Mouse (Mus musculus) ES-CJ7 (cell line): ENCODE results near the gene Syt3.
A peak's percentile ranks its signal among the peaks of the same experiment; 100 is the strongest.

Source experiments
- DNase-seq: peaks from one replicate; pipeline ENCODE4 v3.0.0; 2011; ENCODE audit warnings: low read depth, low spot score

Gene Syt3

DNA sequence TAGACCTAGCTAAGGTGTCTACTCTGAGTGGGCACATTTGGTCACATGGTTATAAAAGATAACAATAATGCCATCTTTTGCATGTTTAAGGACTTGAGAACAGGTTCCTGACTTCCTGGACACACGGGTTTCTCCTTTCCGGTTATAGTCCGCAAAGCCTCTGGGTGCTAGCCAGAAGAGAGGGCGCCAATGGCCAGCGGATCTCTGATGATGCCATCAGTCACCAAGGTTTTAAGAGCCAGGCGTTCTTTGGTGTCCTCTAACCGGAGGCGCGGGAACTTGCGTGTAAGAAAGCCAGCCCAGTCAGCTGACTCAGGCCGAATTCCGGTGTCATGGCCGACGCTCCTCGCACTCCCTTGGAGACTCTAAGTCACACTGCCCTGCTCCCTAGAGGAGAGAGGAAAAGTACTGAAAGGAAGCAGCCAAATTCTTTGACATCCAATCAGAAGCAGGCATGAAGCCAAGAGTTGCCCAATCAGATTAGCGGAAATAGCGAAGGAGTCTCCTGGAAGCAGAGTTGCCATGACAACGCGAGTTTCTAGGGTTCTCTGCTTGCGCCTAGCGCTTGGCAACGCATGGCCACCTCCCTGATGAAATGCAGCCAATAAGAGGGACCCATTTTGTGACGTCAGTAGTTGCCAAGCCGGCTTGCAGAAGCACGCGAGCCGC, 21.6 kb downstream of the Syt3 start:
- DNase-seq = peak; percentile 100

DNA sequence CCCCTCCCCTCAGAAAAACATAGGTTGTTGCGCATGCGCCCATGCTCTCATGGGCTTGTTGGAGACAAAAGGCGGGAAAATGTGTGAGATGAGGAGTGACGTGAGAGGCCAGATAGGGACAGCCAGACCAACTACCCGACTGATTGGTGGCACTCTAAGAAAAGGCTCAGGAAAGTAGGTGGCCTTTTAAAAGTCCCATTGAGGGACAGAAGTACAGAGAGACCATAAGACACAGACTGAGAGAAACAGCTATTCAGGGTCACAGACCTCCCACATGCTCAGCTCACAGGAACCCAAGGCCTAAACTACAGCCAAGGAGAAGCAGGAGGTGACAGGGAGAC, 22.1 kb downstream of the Syt3 start:
- DNase-seq = no peak

DNA sequence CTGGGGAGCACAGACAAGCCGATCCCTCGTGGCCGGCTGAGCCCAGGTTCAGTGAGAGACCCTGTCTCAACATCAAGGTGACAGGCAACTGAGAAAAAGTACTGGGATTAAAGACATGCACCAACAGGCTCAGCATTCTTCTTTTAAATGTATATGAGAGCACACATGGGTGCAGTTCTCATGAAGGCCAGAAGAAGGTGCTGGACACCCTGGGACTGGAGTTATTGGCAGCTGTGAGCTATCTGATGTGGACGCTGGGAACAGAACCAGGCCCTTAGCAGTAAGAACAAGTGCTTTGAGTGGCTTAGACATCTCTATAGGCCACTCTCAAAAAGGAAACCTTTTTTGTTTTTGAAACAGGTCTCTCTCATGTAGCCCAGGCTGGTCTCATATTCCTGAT, 27.2 kb downstream of the Syt3 start:
- peak; percentile 56 for DNase-seq

DNA sequence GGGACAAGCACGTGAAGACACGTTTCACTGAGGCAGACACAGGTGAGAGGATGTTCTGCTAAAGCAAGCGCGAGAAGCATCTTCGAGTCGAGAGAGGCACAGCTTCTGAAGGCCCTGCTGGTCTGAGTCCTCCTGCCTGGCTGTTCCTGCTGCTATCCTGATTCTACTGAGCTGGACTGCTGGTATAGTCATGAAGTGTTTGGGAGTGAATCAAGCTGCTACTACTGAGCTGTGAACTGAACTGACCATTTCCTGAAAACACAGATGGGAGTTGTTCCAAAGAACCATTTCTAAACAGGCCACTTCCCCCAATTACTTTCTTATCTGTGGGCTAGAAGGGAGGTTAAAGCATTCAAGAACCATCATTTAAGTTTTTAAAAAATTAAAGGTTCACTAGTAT, 29.4 kb downstream of the Syt3 start:
- no peak for DNase-seq

DNA sequence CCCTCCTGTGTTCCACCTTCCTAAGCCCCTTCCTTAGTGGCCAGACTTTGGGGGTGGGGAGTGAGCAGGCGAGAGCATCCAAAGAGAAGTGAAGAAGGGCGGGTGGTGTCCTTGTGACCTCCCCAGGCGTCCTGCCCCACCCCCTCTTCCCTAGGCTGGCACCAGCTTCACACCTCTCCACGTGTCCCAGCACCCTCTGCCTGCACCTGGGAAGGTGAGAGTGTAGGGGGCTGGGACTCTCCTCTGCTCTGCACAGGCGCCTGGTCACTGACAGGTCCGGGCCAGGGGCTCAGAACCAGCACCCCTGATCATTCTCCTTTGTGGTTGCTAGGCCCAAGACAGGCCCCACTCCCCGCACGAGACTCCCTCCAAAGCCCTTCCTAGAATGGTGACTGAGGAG, 43.8 kb downstream of the Syt3 start:
- no peak for DNase-seq

DNA sequence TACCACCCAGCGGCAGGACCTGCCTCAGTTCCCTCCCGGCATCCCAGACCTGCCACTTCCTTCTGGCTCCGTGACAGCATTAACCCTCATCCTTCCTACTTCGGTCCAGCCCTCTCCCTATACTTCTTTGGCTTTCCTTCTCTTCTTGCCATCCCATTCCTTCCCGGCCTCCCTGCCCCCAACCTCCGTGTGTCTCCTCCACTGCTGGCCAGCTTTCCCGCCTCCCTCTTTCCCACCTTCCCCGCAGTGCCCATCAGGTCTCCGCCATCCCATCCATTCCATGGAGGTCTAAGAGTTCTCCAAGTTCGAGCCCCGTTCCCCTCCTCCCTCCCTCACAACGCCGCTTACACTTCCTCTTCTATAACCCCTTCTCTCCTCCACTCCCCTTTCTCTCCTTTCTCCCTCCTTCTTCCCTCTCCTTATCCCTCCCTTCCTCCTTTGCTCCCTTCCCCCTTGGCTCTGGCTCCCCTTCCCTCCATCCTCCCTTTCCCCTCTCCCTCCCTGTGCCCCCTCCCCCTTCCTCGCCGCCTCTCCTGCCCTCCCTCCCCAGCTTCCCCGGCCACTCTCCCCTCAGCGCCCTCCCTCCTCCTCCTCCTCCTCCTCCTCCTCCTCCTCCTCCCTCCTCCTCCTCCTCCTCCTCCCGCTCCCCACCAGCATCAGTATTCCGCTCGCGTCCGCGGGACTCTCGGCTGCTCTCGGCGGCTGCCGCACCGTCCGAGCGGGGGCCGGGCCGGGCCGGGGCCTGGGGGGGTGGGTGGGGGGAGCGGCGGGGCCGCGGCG, 44.5 kb downstream of the Syt3 start:
- peak; percentile 47 for DNase-seq

DNA sequence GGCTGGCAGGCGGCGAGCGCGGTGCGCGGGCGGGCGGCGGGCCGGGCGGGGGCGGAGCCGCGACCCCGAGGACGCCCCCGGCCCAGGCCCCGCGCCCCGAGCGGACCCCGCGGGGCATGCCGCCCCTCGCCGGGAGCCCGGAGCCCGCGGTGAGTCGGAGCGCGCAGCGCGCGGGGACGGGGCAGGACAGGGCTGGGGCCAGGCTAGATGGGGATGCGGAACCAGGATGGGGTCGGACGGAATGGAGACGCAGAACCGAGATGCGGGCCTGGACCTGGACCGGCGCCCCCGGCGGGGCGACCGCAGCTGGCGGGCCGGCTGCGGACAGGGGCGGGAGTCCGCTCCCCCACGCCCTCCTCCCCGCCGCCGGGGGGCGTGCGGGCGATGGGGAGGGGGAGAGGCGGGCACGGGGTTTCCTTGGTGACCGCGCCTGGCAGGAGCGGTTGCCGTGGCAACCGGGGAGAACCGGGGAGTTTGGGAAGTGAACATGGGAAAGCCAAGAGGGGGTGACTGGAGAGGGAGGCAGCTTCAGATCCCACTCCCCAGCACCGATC, 45.1 kb downstream of the Syt3 start, which contains the start of gene Lrrc4b:
Gene Lrrc4b, plus strand, starts transcription at position 51 of the 554 bp plus-strand sequence.
- DNase-seq = peak; percentile 38

DNA sequence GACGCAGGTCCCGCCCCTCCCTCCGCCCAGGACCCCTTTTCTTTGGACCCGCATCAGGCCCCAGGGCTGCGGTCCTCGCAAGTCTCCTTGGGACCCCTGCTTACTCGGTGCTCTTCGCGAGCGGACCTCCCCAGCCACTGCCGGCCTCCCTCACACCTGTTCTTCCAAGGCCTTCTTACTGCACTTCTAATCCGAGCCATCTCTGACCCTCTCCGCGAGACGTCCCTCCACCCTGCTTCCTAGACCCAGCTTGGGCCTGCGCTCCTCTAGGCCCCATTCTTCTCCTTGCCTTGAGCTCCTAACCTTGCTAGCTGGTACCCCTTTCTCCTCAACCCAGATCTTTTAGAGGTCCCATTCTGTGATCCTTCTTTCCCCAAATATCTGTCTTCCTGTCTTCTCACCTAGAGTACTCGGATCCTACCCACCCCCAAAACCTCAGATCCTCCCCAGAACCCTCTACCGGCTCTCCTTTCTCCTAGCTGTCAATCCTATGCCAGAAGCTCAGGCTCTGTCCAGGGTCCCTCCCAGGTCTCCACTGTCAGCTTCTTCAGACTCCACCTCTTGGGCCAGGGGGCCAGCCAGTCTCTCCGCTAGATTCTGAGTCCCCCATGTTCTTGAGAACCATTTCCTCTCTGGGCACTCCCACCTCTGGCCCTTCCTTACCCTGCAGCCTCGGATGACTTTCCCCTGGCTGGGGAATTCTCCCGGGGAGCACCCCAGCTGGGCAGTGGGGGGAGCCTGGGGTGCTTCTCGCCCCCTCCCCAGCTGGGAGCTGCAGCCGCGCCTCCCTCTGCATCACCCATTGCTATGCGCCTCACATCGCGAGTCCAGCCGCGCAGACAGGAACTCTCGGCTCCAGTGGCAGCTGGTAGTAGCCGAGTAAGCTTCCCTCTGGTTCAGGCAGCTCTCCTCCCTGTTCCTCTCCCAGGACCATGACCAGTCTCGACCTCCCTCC, 45.9 kb downstream of the Syt3 start:
- DNase-seq = no peak

DNA sequence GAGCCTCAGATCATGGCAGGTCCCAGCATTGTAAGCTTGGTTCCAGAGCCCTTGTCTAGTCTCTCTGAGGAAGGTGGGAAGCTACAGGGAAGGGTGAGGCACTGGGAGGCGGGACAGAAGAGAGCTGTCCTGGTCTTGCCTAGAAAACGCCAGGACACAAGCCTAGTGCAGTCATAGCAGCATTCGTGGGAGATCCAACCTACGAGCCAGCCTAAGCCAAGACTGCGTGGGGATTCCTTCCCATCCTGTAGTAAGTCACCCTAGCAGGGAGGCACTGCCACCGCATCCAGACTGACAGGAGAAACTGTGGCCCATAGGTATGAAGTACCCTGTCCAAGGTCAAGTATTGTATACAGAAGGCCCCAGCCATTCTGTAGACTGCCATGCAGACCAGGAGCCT, 48.6 kb downstream of the Syt3 start:
- no peak for DNase-seq

DNA sequence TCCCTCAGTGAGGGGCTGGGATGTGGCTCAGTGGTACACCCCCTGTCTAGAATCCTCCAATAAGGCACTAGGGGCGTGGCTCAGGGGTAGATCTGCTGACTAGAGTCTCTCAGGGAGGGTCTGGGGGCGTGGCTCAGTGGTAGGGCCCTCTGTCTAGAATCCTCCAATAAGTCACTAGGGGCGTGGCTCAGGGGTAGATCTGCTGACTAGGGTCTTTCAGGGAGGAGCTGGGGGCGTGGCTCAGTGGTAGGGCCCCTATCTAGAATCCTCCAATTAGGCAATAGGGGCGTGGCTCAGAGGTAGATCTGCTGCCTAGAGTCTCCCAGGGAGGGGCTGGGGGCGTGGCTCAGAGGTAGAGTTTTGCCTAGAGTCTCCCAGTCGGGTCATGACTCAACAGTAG, 49.5 kb downstream of the Syt3 start:
- peak; percentile 99 for DNase-seq

DNA sequence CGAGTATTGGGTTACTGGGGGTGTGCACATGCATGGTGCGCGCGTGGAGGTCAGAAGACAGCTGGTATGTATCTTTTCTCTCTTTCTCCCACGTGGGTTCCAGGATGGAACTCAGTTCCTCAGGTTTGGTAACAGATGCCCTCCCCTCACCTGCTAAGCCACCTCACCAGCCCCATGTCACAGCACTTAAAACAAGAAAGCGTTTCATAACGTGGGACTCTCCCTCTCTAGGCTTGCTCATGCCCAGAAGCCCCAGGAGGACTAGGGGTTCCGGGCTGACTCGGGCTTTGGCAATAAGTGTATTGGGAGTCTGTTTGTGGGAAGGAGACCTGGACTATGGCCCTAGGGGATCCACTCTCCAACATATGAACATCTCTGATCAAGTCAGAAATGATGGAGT, 50.2 kb downstream of the Syt3 start:
- DNase-seq = no peak

DNA sequence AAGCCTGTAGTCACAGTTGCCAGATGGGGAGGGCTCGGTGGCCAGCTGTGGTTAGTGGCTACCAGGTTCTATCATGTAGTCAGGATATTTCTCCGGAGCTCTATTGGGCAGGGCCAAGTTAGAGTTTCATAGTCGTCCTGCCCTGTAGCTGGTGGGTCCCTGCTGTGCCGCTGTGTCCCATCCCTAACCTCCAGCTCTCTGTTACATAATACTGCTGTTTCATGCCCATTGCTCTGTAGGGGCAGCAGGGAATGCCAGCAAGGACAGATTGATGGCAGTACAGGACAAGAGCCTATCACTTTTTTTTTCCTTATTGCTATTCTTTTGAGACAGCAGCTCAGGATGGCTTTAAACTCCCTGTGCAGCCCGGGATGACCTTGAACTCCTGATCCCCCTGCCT, 51.9 kb downstream of the Syt3 start:
- no peak for DNase-seq

DNA sequence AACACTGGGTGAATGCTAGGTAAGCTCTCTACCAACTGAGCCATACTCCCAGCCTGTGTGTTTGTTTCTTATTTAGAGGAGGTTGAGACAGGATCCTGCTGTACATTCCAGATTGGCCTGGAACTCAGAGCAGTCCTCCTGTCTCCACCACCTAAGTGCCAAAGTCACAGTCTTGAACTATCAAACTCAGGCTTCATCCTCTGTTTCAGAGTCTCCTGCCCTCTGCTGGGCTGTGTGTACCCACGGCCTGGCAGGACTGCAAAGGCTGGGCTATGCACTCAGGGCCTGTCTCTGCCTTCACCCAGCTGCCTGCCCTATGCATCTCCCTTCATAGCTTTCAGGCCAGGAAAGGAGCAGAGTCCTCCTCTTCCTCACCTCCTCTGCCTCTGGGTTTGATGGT, 52.4 kb downstream of the Syt3 start:
- DNase-seq = peak; percentile 36

DNA sequence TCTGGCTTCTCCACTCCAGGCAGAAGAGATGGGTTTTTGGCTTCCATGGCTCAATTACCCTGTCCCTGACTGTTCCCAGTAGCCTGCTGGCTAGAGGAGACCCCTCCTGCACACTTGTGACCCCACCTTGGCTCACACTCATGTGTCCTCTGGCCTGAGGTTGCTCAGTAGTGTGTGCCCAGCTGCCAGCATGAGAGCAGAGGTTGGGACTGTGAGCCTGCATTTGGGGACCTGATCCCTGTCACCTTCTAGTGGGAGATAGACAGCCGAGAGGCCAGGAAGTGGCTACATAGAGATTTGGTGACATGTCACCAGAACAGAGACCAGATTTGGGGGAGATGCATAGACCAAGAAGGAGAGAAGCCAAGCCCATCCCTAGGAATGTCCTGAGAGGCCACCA, 53.3 kb downstream of the Syt3 start:
- no peak for DNase-seq

DNA sequence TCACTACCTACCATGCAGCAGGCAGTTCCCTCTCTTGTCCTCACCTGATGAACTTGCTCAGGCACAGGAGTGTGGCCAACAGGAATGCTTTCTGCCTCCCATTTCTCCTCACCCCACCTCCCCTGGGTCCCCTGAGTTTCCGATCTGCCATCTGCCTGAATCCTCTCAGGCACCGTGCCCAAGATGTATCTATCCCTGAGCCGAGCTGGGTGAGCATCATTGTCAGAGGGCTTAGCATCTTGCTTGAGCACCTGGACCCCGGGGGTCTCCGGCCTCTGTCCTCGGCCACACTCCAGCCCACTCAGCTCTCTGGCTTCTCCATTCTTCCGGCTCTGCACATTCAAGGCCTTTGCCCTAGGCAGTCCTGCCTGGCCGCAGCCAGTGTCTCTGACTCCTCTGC, 54.0 kb downstream of the Syt3 start:
- no peak for DNase-seq

DNA sequence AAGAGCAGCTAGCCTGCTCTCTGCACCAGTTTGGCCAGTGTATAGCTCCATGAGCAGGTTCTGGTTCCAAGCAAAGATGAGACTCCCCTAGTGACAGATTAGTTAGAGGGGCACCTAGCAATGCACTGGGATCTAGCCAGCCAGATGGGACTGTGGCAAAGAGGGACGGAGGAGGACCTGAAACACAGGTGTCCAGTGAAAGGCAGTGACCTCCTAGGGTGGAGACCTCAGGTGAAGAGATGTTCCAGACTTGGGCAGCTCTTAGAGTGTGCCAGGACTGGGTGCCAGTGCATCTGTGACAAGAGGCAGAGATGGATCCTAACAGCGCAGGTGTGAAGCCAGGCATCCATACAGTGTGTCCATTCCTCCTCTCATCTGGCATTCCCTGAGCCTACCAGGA, 55.8 kb downstream of the Syt3 start:
- no peak for DNase-seq

DNA sequence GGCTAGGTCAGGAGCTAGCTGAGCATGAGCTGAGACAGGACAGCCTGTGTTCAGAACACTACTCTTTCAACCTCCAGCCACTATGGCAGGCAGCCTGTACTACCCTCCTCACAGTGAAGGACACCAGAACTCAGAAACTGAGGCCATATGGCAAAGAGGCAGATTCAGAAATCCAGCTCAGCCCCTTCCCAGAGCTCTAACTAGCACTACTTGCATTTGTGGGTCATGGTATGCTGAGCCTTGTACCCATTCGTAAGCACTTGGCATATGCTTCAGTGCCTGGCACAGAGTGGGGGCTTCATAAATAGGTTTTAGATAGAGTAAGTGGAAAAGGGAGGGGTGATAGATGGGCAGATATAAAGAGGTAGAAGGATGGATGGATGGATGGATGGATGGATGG, 56.6 kb downstream of the Syt3 start:
- DNase-seq = no peak

DNA sequence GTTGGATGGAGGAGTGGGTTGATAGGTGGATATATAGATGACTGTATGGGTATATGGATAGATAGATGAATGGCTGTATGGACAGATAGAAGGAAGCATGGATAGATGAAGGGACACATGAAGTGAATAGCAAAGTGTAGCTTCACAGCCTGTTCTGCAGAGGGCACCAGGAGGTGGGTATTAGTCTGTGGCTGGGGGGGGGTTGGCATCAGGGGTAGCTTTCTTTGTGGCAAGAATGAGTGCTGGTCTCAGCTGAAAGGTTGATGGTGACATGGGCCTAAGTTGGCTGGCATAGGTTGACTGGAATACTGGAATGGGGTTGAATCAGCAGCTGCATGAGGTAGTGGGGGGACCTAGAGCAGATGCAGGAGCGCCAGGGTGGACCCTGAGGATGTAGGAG, 57.3 kb downstream of the Syt3 start:
- no peak for DNase-seq

DNA sequence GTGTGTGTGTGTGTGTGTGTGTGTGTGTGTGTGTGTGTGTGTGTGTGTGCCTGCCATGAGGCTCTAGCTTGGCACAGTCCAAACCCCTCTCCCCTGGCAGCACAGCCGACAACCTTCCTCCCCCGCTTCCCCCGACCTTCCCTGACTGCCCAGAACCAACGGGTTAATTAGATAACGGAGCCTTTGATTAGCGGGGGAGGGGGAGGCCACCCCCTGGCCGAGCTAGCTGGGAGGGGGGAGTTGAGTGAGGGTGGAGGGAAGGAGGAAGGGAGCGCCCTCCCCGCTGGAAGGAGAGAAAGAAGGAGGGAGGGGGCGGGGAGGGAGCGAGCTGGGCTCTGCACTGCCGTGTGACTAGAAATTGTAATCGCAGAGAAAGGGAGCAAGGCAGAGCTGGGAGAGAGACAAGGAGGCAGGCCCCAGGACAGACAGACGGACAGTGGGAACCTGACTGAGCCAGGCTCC, 57.8 kb downstream of the Syt3 start:
- DNase-seq = no peak

DNA sequence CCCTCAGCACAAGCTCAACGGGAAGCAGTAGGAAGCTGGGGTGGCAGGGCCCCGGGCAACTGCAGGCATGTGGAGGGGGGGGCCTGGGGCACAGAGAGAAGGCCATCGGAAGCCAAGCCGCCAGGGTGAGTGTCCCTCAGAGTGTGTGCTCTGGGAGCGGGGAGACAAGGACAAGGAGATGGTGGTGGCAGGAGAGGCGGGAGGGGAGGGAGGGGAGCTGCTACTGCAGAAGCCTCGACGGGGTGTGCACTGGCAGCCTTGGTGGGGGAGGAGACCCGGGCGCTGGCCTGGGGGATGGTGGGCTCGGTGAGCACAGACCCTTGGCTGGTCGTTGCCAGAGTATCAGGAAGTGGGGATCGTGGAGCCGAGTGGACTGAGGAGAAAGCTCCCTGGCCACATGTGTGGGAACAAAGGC, 58.5 kb downstream of the Syt3 start:
- no peak for DNase-seq

DNA sequence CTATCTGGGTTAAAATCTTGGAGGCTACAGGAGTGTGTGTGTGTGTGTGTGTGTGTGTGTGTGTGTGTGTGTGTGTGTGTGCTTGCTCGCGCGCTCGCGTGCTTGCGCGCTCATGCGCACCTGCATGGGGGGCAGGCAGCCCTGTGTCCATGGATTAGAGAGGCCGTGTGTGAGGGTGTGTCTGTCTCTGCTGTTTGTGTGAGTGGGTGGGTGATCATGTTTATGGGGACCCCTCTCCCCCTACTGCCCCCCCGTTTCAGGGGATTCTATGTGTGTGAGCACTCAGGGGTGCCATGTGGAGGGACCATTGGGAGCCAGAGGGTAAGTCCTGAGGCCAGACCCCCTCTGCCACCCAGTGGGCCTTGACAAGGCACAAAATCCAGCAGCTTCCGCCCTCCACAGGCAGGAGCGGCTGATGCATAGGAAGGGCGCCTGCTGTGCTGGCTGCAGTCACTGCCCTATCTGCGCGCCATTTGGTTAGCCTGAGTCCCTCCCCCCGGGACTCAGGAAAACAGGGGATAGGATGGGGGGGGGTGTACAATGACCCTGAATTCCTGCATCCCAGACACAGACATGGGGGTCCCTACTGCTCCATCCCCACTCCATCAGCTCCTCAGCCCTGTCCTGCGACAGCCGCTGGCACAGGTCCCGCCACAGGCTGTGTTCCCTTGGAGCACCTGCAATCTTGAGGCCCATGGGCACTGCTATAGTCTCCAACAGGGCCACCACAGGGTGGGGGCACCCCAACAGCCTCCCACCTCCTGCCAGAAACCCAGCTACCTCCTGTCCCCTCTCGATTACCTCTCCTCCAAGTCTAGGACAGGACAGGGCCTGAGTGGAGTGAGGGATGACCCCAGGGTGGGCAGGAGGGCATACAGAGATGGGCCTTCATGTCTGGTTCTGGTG, 59.6 kb downstream of the Syt3 start:
- DNase-seq = no peak
